Mouse (Mus musculus) G1E (cell line): ENCODE results near the gene Nup133. TPM values are rescaled to one million over a fixed set of nuclear protein-coding genes. Genes with fewer than 3 reads are reported as not detected.

Experiments used
- ATAC-seq: 2 replicates; pipeline ENCODE4 v1.8.0; 2016; ENCODE audit warnings: mild to moderate bottlenecking; ENCODE audit not compliant: insufficient number of reproducible peaks, poor library complexity, low FRiP score, severe bottlenecking; ENCODE audit errors: extremely low read depth
- DNase-seq: peaks from one replicate; pipeline ENCODE4 v3.0.0; 2012; ENCODE audit warnings: low spot score
- H3K27me3 ChIP-seq: 2 replicates; pipeline ENCODE4 v1.6.1; 2012; ENCODE audit warnings: mild to moderate bottlenecking, low read length, inconsistent platforms; ENCODE audit not compliant: insufficient read depth
- H3K36me3 ChIP-seq: replicated peaks from 2 replicates; pipeline ENCODE3; 2012; ENCODE audit warnings: mild to moderate bottlenecking, inconsistent platforms
- H3K4me1 ChIP-seq: 2 replicates; pipeline ENCODE4 v1.6.1; 2012; ENCODE audit warnings: low read depth, low read length, inconsistent platforms, mixed read lengths; ENCODE audit not compliant: insufficient read depth
- H3K4me3 ChIP-seq: 2 replicates; pipeline ENCODE4 v1.5.1; 2012; ENCODE audit warnings: low read depth, mild to moderate bottlenecking, inconsistent platforms, low read length, moderate library complexity, mixed read lengths
- H3K9me3 ChIP-seq: replicated peaks from 2 replicates; pipeline ENCODE4 v1.6.1; 2012; ENCODE audit warnings: inconsistent platforms
- CTCF ChIP-seq: IDR thresholded peaks from 2 replicates; pipeline ENCODE4 v1.5.1; 2012; ENCODE audit warnings: low read depth, low read length, inconsistent platforms, mixed read lengths
- GATA1 ChIP-seq: IDR thresholded peaks from 2 replicates; pipeline ENCODE4 v1.6.1; 2012; ENCODE audit warnings: borderline replicate concordance, low read length, inconsistent platforms, mixed read lengths
- GATA2 ChIP-seq: IDR thresholded peaks from 2 replicates; pipeline ENCODE4 v1.6.1; 2012; ENCODE audit warnings: low read depth, low read length, inconsistent platforms, borderline replicate concordance
- POLR2AphosphoS5 ChIP-seq: IDR thresholded peaks from 2 replicates; pipeline ENCODE4 v1.6.1; 2012; ENCODE audit warnings: low read depth, low read length, inconsistent platforms; ENCODE audit not compliant: insufficient replicate concordance
- TAL1 ChIP-seq: conservative IDR thresholded peaks from 2 replicates; pipeline ENCODE4 v1.6.1; 2012; ENCODE audit warnings: low read depth, low read length, inconsistent platforms, mixed read lengths
- polyA plus RNA-seq: library from polyadenylated mRNA; stranded (reverse); fragments of >175 nt; gene quantifications from 2 replicates; pipeline ENCODE4 v1.2.3, GENCODE M21; 2012
- total RNA-seq, 2 experiments: library from RNA; stranded (forward) in 1 of 2; stranded (reverse) in 1 of 2; fragments of 200-1000 nt in 1 of 2; fragments of >200 nt in 1 of 2; fragmentation: Nextera tagmentation in 1 of 2; gene quantifications; 2 replicates each; pipeline ENCODE4 v1.2.3; 2014 to 2017

The Nup133 gene
- total and polyA plus RNA-seq, 3 experiments = 21.2 to 66.5 (median 42.5) TPM

GRCm38 (mm10) chr8:123894502-123895097 lies 54.5 kb downstream of the Nup133 start, which contains the start of gene Acta1:
Acta1 (minus strand) TSS chr8:123894751.
- ATAC-seq (no peak), DNase-seq (no peak)
- Histone ChIP-seq H3K4me3 (no peak within 1 kb of the TSS), H3K9me3 (no peaks in the 10 kb centered on the region), H3K4me1 (no peaks in the 10 kb centered on the region), H3K36me3 (peaks cover 24% of the 10 kb centered on the region), H3K27me3 (peaks cover 9% of the 10 kb centered on the region; the same call in 1 of the 2 replicates)
- TF ChIP-seq CTCF = no peak
- TF ChIP-seq GATA1 = no peak
- no peak for TF ChIP-seq POLR2AphosphoS5

GRCm38 (mm10) chr8:123893413-123893812 lies 55.7 kb downstream of the Nup133 start:
- peaks cover 9% of the 10 kb centered on the region; the same call in 1 of the 2 replicates for H3K27me3 ChIP-seq
- TF ChIP-seq POLR2AphosphoS5 (no peak), GATA2 (no peak), TAL1 (no peak), CTCF (no peak), GATA1 (no peak)

GRCm38 (mm10) chr8:123892586-123893155 lies 56.4 kb downstream of the Nup133 start:
- no peak for ATAC-seq
- TF ChIP-seq GATA2 (no peak), POLR2AphosphoS5 (no peak), TAL1 (no peak), CTCF (0 out of 2 replicates have a peak, but pooled peaks have one; percentile 4), GATA1 (no peak)

More at GRCm38 (mm10) chr8:123893413-123893812, 55.7 kb downstream of the Nup133 start:
- Histone ChIP-seq H3K9me3 (no peaks in the 10 kb centered on the region), H3K36me3 (peaks cover 13% of the 10 kb centered on the region), H3K4me3 (no peak overlapping the region), H3K4me1 (no peaks in the 10 kb centered on the region)
- DNase-seq = no peak
- ATAC-seq = no peak

GRCm38 (mm10) chr8:123891883-123892585 lies 57.0 kb downstream of the Nup133 start:
- Histone ChIP-seq H3K4me3 (no peak overlapping the region), H3K27me3 (peaks cover 9% of the 10 kb centered on the region; the same call in 1 of the 2 replicates), H3K9me3 (no peaks in the 10 kb centered on the region), H3K36me3 (peaks cover 4% of the 10 kb centered on the region), H3K4me1 (no peaks in the 10 kb centered on the region)
- TF ChIP-seq GATA2 (no peak), POLR2AphosphoS5 (no peak), TAL1 (no peak), GATA1 (no peak), CTCF (no peak)
- ATAC-seq = no peak
- no peak for DNase-seq

More at GRCm38 (mm10) chr8:123892586-123893155, 56.4 kb downstream of the Nup133 start:
- DNase-seq = no peak
- Histone ChIP-seq H3K27me3 (peaks cover 9% of the 10 kb centered on the region; the same call in 1 of the 2 replicates), H3K36me3 (peaks cover 9% of the 10 kb centered on the region), H3K9me3 (no peaks in the 10 kb centered on the region), H3K4me1 (no peaks in the 10 kb centered on the region), H3K4me3 (no peak overlapping the region)

- DNase-seq = peak; percentile 31
Measured at GRCm38 (mm10) chr8:123891271-123891670, 57.8 kb downstream of the Nup133 start.

GRCm38 (mm10) chr8:123889797-123890196 lies 59.3 kb downstream of the Nup133 start:
- no peak for ATAC-seq
- no peak for DNase-seq
- peaks cover 26% of the 10 kb centered on the region for H3K27me3 ChIP-seq
- no peak for TF ChIP-seq TAL1
- no peak for TF ChIP-seq GATA1
- TF ChIP-seq GATA2 = no peak
- no peak for TF ChIP-seq CTCF
- no peak for TF ChIP-seq POLR2AphosphoS5
- H3K36me3 ChIP-seq = no peaks in the 10 kb centered on the region
- H3K4me3 ChIP-seq = no peak overlapping the region
- H3K9me3 ChIP-seq = no peaks in the 10 kb centered on the region
- H3K4me1 ChIP-seq = no peaks in the 10 kb centered on the region

More at GRCm38 (mm10) chr8:123891271-123891670, 57.8 kb downstream of the Nup133 start:
- Histone ChIP-seq H3K27me3 (peaks cover 16% of the 10 kb centered on the region), H3K36me3 (no peaks in the 10 kb centered on the region), H3K4me1 (no peaks in the 10 kb centered on the region), H3K4me3 (no peak overlapping the region), H3K9me3 (no peaks in the 10 kb centered on the region)
- TF ChIP-seq GATA2 = no peak
- ATAC-seq = no peak
